Mouse (Mus musculus): Measurements from ENCODE around the gene Bcap29.

The Bcap29 gene

GRCm38 (mm10) chr12:31578691-31579476 lies 55.6 kb downstream of the Bcap29 start:
- DNase-seq = no peak

GRCm38 (mm10) chr12:31574506-31574905 lies 60.0 kb downstream of the Bcap29 start:
- DNase-seq = no peak

GRCm38 (mm10) chr12:31569784-31570183 lies 64.7 kb downstream of the Bcap29 start:
- DNase-seq = no peak

- no peak for DNase-seq
Measured at GRCm38 (mm10) chr12:31568661-31569060, 65.8 kb downstream of the Bcap29 start.

- peak; percentile 60 for DNase-seq
Measured at GRCm38 (mm10) chr12:31567535-31567934, 66.9 kb downstream of the Bcap29 start.

- DNase-seq = peak; percentile 11
Measured at GRCm38 (mm10) chr12:31560712-31561111, 73.7 kb downstream of the Bcap29 start.

- DNase-seq = no peak
Measured at GRCm38 (mm10) chr12:31560002-31560401, 74.5 kb downstream of the Bcap29 start.

- DNase-seq = no peak
Measured at GRCm38 (mm10) chr12:31554371-31554770, 80.1 kb downstream of the Bcap29 start.

GRCm38 (mm10) chr12:31551252-31551651 lies 83.2 kb downstream of the Bcap29 start:
- no peak for DNase-seq

GRCm38 (mm10) chr12:31546061-31546460 lies 88.4 kb downstream of the Bcap29 start:
- DNase-seq = no peak

GRCm38 (mm10) chr12:31545219-31545618 lies 89.2 kb downstream of the Bcap29 start:
- no peak for DNase-seq

- DNase-seq = no peak
Measured at GRCm38 (mm10) chr12:31541541-31541940, 92.9 kb downstream of the Bcap29 start.
